Mouse (Mus musculus) brain, embryonic 14.5 days (tissue): Measurements from ENCODE around the gene Cyth2.

Experiments used
- CTCF ChIP-seq: fragments of 200-500 bp; IDR thresholded peaks from 2 replicates; pipeline ENCODE4 v1.5.1; 2012; ENCODE audit warnings: inconsistent platforms, mild to moderate bottlenecking, moderate library complexity, borderline replicate concordance; ENCODE audit not compliant: insufficient read depth, insufficient read length; ENCODE audit errors: extremely low read depth
- POLR2A ChIP-seq: fragments of 200-500 bp; IDR thresholded peaks from 2 replicates; pipeline ENCODE4 v1.6.1; 2012; ENCODE audit warnings: mild to moderate bottlenecking, inconsistent platforms, borderline replicate concordance; ENCODE audit not compliant: poor library complexity, insufficient read depth, insufficient read length, severe bottlenecking; ENCODE audit errors: extremely low read depth

DNA sequence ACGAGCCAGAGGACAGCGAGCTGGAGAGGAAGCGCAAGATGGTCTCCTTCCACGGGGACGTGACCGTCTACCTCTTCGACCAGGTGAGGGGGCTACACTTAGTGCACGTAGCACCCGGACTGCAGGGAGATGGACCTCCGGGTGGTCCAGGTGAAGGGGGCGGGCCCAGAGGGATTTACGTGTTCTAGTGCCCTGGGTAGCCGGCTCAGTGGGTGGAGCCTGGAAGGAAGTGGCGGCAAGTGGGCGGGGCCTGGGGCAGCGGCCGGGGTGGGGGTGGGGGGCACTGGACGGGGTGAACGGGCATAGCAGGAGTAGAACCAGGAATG lies 15.9 kb downstream of the Cyth2 start:
- no peak for TF ChIP-seq CTCF
- no peak for TF ChIP-seq POLR2A
